ENCODE assay signal across 14 mouse cellular contexts in the genomic region with DNA sequence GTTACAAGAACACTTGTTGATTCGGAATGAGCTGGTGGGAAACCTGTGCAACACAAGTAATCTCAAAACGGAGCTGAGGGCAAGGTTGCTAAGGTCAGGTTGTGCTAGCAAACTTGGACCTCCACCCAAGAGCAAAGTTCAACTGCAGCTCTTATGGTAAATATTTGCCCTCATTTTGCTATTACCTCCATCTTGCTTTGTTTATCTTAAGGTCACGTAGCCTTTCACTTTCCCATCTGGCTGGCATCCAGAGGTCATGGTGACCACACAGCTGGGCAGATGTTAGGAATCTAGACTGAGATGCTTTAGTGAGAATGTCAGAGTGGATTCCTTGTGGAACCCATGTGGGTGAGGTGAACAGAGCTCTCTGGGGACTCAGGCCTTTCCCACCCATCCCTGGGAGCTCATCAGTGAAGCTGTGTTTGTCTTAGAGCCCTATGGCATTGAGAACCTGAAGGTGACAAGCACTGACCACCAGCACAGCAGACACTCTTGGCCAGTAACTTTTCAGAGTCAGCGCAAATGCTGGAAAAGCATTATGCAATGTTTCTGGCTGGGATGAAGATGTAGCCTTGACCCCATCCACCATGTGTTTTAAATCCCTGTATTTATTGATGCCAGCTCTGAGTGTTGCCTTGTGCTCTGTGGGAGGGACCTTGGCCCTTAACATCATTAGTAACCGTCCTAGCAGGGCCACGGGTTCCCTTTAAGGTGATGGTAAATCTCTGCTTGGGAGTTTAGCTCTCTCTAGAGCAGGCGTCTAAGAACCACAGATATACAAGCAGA.
DNase-seq lines count a peak whose midpoint lies in the region; ATAC-seq lines count a peak whose summit lies in the region.
"Had no signal": no experiment of that assay in that cellular context is flagged by ENCODE, and none has a peak within 500 bp of the region (broad histone marks: within the 10 kb centered on the region; RNA-seq: fewer than 3 reads in every experiment).

No protein-coding gene starts in this region.

- no peak overlapping the region for H3K4me2 ChIP-seq in liver, embryonic 12.5 days
- H3K4me2 ChIP-seq: embryonic facial prominence, embryonic 12.5 days; forebrain, embryonic 13.5 days; lung, embryonic 15.5 days; midbrain, embryonic 15.5 days; neural tube, embryonic 13.5 days had no signal

- no peaks in the 10 kb centered on the region for H3K27me3 ChIP-seq in liver, embryonic 12.5 days (replicated peaks)
- H3K27me3 ChIP-seq: embryonic facial prominence, embryonic 12.5 days; forebrain, embryonic 13.5 days; lung, embryonic 15.5 days; midbrain, embryonic 15.5 days; neural tube, embryonic 13.5 days had no signal

- no peak overlapping the region for H3K27ac ChIP-seq in liver, embryonic 12.5 days
- H3K27ac ChIP-seq: embryonic facial prominence, embryonic 12.5 days; forebrain, embryonic 13.5 days; lung, embryonic 15.5 days; midbrain, embryonic 15.5 days; neural tube, embryonic 13.5 days had no signal

- intact Hi-C loops in left cerebral cortex, postnatal 25 days (cut with DNase I) = no loop called here

- 55% methylated on average over 7 of the region's 7 CpGs for WGBS in liver, embryonic 12.5 days (ENCODE audit: insufficient replicate concordance)

- no peaks in the 10 kb centered on the region for H3K4me1 ChIP-seq in liver, embryonic 12.5 days
- H3K4me1 ChIP-seq: forebrain, embryonic 13.5 days; lung, embryonic 15.5 days; midbrain, embryonic 15.5 days; neural tube, embryonic 13.5 days had no signal

- H3K36me3 ChIP-seq in liver, embryonic 12.5 days = no peaks in the 10 kb centered on the region
- H3K36me3 ChIP-seq: embryonic facial prominence, embryonic 12.5 days; lung, embryonic 15.5 days; midbrain, embryonic 15.5 days; neural tube, embryonic 13.5 days had no signal

- no peak overlapping the region for H3K9ac ChIP-seq in liver, embryonic 12.5 days
- H3K9ac ChIP-seq: embryonic facial prominence, embryonic 12.5 days; forebrain, embryonic 13.5 days; lung, embryonic 15.5 days; midbrain, embryonic 15.5 days; neural tube, embryonic 13.5 days had no signal

- no peaks in the 10 kb centered on the region for H3K9me3 ChIP-seq in liver, embryonic 12.5 days (replicated peaks)
- H3K9me3 ChIP-seq: embryonic facial prominence, embryonic 12.5 days; forebrain, embryonic 13.5 days; lung, embryonic 15.5 days; midbrain, embryonic 15.5 days; neural tube, embryonic 13.5 days had no signal

- ATAC-seq in liver, embryonic 12.5 days = peak; percentile 53
- ATAC-seq: forebrain, embryonic 13.5 days; midbrain, embryonic 15.5 days had no signal

- peak; percentile 24 for DNase-seq in heart, adult 8-10 months (ENCODE audit: low spot score)
- no peak for DNase-seq in heart, postnatal 4 days
- DNase-seq in ovary, adult 18-20 months (ENCODE audit: low spot score) = peak; percentile 16
- DNase-seq in ovary, postnatal 10 days (ENCODE audit: low spot score) = no peak
- peak; percentile 64 for DNase-seq in yolk sac, embryonic 10.5 days (ENCODE audit: low spot score)
- DNase-seq in left cerebral cortex, postnatal 25 days (ENCODE audit: low spot score in 2 of 2) = no peak
- DNase-seq in layer of hippocampus, adult 8-10 months (ENCODE audit: low spot score in 2 of 2) = no peak
- DNase-seq: cerebellum, adult 2 months had no signal

- no peak overlapping the region for H3K4me3 ChIP-seq in liver, embryonic 12.5 days
- H3K4me3 ChIP-seq: embryonic facial prominence, embryonic 12.5 days; forebrain, embryonic 13.5 days; lung, embryonic 15.5 days; midbrain, embryonic 15.5 days; neural tube, embryonic 13.5 days had no signal

Comparison
In these comparisons a context has a peak if more than half of its experiments do, and no peak if none do; other contexts are left out.
1. DNase-seq: peak in heart, adult 8-10 months (single experiment), ovary, adult 18-20 months (single experiment) and yolk sac, embryonic 10.5 days (single experiment); none in heart, postnatal 4 days (single experiment), ovary, postnatal 10 days (single experiment), left cerebral cortex, postnatal 25 days (0 of 2) and layer of hippocampus, adult 8-10 months (0 of 2).